ENCODE assay signal across 15 mouse cellular contexts in the genomic region with DNA sequence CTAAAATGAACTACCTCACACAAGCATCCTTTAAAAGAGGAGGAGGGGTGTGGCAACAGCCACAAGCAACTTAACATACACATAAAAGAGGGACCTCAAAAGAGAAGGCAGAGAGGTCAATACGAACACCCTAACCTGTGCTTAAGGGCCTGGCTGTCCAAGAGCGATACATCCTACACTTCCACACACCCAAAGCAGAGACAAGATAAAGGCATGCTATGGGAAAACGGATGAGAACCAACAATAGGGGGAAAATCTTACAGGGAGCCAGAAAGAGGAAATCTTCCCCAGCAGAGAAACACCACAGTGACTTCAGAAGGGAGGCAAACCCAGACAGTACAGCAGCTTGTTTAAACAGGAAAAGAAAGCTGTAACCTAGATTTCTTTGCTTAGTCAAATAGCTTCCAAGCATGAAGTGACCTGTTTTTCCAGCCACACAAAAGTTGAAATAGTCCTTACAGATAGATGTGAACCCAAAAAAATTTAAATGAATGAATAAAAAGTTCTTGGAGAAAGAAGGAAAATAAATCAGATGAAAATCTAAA. TPM values are rescaled to one million over a fixed set of nuclear protein-coding genes. Genes with fewer than 3 reads are reported as not detected.
DNase-seq lines count a peak whose midpoint lies in the region; ATAC-seq and TF ChIP-seq lines count a peak whose summit lies in the region.
"Had no signal": no experiment of that assay in that cellular context is flagged by ENCODE, and none has a peak within 500 bp of the region (broad histone marks: within the 10 kb centered on the region; RNA-seq: fewer than 3 reads in every experiment).

No protein-coding gene starts in this region.

- TF ChIP-seq POLR2A in cortical plate, adult 2 months (IDR thresholded peaks at IDR 0.05; ENCODE audit: extremely low read depth, insufficient read depth, low read length), result no peak

- H3K4me3 ChIP-seq in heart, embryonic 12.5 days, result no peak overlapping the region
- H3K4me3 ChIP-seq in lung, embryonic 14.5 days (ENCODE audit: low read depth, low read length), result no peak overlapping the region
- H3K4me3 ChIP-seq in cortical plate, adult 2 months (ENCODE audit: insufficient read depth, low read length), result no peak overlapping the region
- no peak overlapping the region for H3K4me3 ChIP-seq in midbrain, embryonic 15.5 days

- no peaks in the 10 kb centered on the region for H3K36me3 ChIP-seq in heart, embryonic 12.5 days
- no peaks in the 10 kb centered on the region for H3K36me3 ChIP-seq in lung, embryonic 14.5 days (ENCODE audit: insufficient read depth)
- H3K36me3 ChIP-seq in midbrain, embryonic 15.5 days (replicated peaks), result no peaks in the 10 kb centered on the region

- no peak overlapping the region for H3K4me2 ChIP-seq in heart, embryonic 12.5 days
- H3K4me2 ChIP-seq in lung, embryonic 14.5 days, result no peak overlapping the region
- no peak overlapping the region for H3K4me2 ChIP-seq in midbrain, embryonic 15.5 days

- H3K27me3 ChIP-seq in heart, embryonic 12.5 days (replicated peaks), result no peaks in the 10 kb centered on the region
- H3K27me3 ChIP-seq in lung, embryonic 14.5 days (ENCODE audit: insufficient read depth, low read length), result no peaks in the 10 kb centered on the region
- no peaks in the 10 kb centered on the region for H3K27me3 ChIP-seq in midbrain, embryonic 15.5 days (replicated peaks)

- 0 out of 2 replicates have a peak, but pooled peaks have one; percentile 25 for ATAC-seq in heart, embryonic 12.5 days (ENCODE audit: insufficient number of reproducible peaks, low FRiP score)
- no peak for ATAC-seq in lung, embryonic 14.5 days (ENCODE audit: insufficient read depth)
- no peak for ATAC-seq in midbrain, embryonic 15.5 days (replicated peaks)
- ATAC-seq: forebrain, postnatal 0 days; hindbrain, embryonic 16.5 days; midbrain, embryonic 16.5 days had no signal

- H3K9me3 ChIP-seq in heart, embryonic 12.5 days (replicated peaks), result no peaks in the 10 kb centered on the region
- H3K9me3 ChIP-seq in lung, embryonic 14.5 days (ENCODE audit: low read depth, low read length), result no peaks in the 10 kb centered on the region
- H3K9me3 ChIP-seq in midbrain, embryonic 15.5 days, result no peaks in the 10 kb centered on the region

- 50% methylated on average over 3 of the region's 3 CpGs for WGBS in heart, embryonic 12.5 days
- WGBS in lung, embryonic 14.5 days, result 46% methylated on average over 3 of the region's 3 CpGs
- 70% methylated on average over 3 of the region's 3 CpGs for WGBS in midbrain, embryonic 15.5 days

- no peak overlapping the region for H3K9ac ChIP-seq in heart, embryonic 12.5 days
- 0 out of 2 replicates have a peak overlapping the region, but pooled peaks have one; percentile 16 for H3K9ac ChIP-seq in lung, embryonic 14.5 days
- H3K9ac ChIP-seq in midbrain, embryonic 15.5 days, result no peak overlapping the region
- H3K9ac ChIP-seq: forebrain, postnatal 0 days had no signal

- no peak overlapping the region for H3K27ac ChIP-seq in heart, embryonic 12.5 days (ENCODE audit: poor library complexity, severe bottlenecking)
- H3K27ac ChIP-seq in lung, embryonic 14.5 days (ENCODE audit: low read depth), result peak overlapping the region; percentile 46; the same call in 1 of the 2 replicates
- H3K27ac ChIP-seq in cortical plate, adult 2 months (ENCODE audit: insufficient read depth, low read length), result 0 out of 2 replicates have a peak overlapping the region, but pooled peaks have one; percentile 54
- H3K27ac ChIP-seq in midbrain, embryonic 15.5 days, result no peak overlapping the region
- H3K27ac ChIP-seq: macrophage had no signal

- TF ChIP-seq CTCF in lung, embryonic 14.5 days (IDR thresholded peaks at IDR 0.05; ENCODE audit: low read depth), result no peak
- TF ChIP-seq CTCF in cortical plate, adult 2 months (IDR thresholded peaks at IDR 0.05; ENCODE audit: extremely low read depth, insufficient read depth, low read length), result no peak

- H3K4me1 ChIP-seq in heart, embryonic 12.5 days (replicated peaks), result 0 out of 2 replicates have a peak, but pooled peaks cover 2% of the 10 kb centered on the region
- 0 out of 2 replicates have a peak, but pooled peaks cover 3% of the 10 kb centered on the region for H3K4me1 ChIP-seq in lung, embryonic 14.5 days (ENCODE audit: insufficient read depth)
- no peaks in the 10 kb centered on the region; the same call in 1 of the 2 replicates for H3K4me1 ChIP-seq in cortical plate, adult 2 months (ENCODE audit: control insufficient read depth, insufficient read depth, low read length)
- H3K4me1 ChIP-seq in midbrain, embryonic 15.5 days, result no peaks in the 10 kb centered on the region

- no peak for DNase-seq in heart, adult 18-20 months
- no peak for DNase-seq in lung, embryonic 14.5 days
- no peak for DNase-seq in lung, adult 18-20 months
- DNase-seq in thymus, postnatal 0 days (ENCODE audit: low spot score), result peak; percentile 56
- DNase-seq in gastrocnemius, postnatal 10 days, result no peak
- DNase-seq: cerebellum, postnatal 14 days; forebrain, postnatal 0 days; kidney, adult 8-10 months; right cerebral cortex, adult 18-20 months had no signal

RNA-seq across cellular contexts. Expression of a gene that starts 17.8 kb away (rescaled TPM):
- polyA plus RNA-seq in heart, embryonic 12.5 days (2016; fragmentation: Nextera tagmentation; extraction: Ambion mirVana), result 8.1 and 9.1 TPM in 2 replicates
- 1 to 10 TPM; 1.6 to 2.1 TPM for total RNA-seq in heart, adult 18-20 months (2021)
- 13.4 and 14.2 TPM in 2 replicates for polyA plus RNA-seq in lung, embryonic 14.5 days (2014; fragmentation: Nextera tagmentation; extraction: Ambion mirVana)
- 3.3 and 3.4 TPM in 2 replicates for polyA plus RNA-seq in cortical plate, adult 2 months (2012; rRNA removed)
- 60.6 and 60.9 TPM in 2 replicates for polyA plus RNA-seq in thymus, postnatal 0 days (2015; fragmentation: Nextera tagmentation; extraction: Ambion mirVana)
- polyA plus RNA-seq in midbrain, embryonic 15.5 days (2015; fragmentation: Nextera tagmentation; extraction: Ambion mirVana), result 3.6 and 4.1 TPM in 2 replicates
- 1 to 10 TPM; 3.0 to 3.1 TPM for total RNA-seq in gastrocnemius, postnatal 10 days (2021)

Comparison
In these comparisons a context has a peak if more than half of its experiments do, and no peak if none do; other contexts are left out.
1. H3K27ac ChIP-seq: peak in lung, embryonic 14.5 days (single experiment) and cortical plate, adult 2 months (single experiment); none in heart, embryonic 12.5 days (single experiment) and midbrain, embryonic 15.5 days (single experiment).